Comparison of ENCODE assay signal across 24 mouse cellular contexts in genomic region chr5:96757615-96758014, GRCm38 (mm10). TPM values are rescaled to one million over a fixed set of nuclear protein-coding genes. Genes with fewer than 3 reads are reported as not detected.
DNase-seq lines count a peak whose midpoint lies in the region; ATAC-seq lines count a peak whose summit lies in the region.
"Had no signal": no experiment of that assay in that cellular context is flagged by ENCODE, and none has a peak within 500 bp of the region (broad histone marks: within the 10 kb centered on the region; RNA-seq: fewer than 3 reads in every experiment).

No protein-coding gene starts in this region.

- 39% methylated on average over 7 of the region's 7 CpGs for WGBS in kidney, embryonic 14.5 days
- WGBS in kidney, embryonic 16.5 days, result 38% methylated on average over 7 of the region's 7 CpGs
- WGBS in intestine, embryonic 15.5 days, result 62% methylated on average over 7 of the region's 7 CpGs
- 73% methylated on average over 7 of the region's 7 CpGs for WGBS in intestine, embryonic 16.5 days

- peak; percentile 84 for ATAC-seq in kidney, embryonic 14.5 days (ENCODE audit: low FRiP score, low TSS enrichment)
- peak; percentile 75 for ATAC-seq in kidney, embryonic 16.5 days (ENCODE audit: low FRiP score, low TSS enrichment)
- ATAC-seq in intestine, embryonic 15.5 days, result 0 out of 2 replicates have a peak, but pooled peaks have one; percentile 36
- peak; percentile 58; the same call in 1 of the 2 replicates for ATAC-seq in intestine, embryonic 16.5 days
- ATAC-seq: forebrain, embryonic 14.5 days had no signal

- no peaks in the 10 kb centered on the region for H3K27me3 ChIP-seq in kidney, embryonic 14.5 days (ENCODE audit: control insufficient read depth, insufficient read depth, low read length)
- no peaks in the 10 kb centered on the region for H3K27me3 ChIP-seq in kidney, embryonic 16.5 days (ENCODE audit: insufficient read depth, low read length)
- H3K27me3 ChIP-seq in intestine, embryonic 15.5 days (replicated peaks), result no peaks in the 10 kb centered on the region
- H3K27me3 ChIP-seq in intestine, embryonic 16.5 days (replicated peaks; ENCODE audit: control insufficient read depth, insufficient read depth, low read length), result no peaks in the 10 kb centered on the region
- H3K27me3 ChIP-seq: embryonic facial prominence, embryonic 13.5 days; embryonic facial prominence, embryonic 15.5 days; forebrain, embryonic 12.5 days had no signal

- DNase-seq in kidney, adult 11 months, result no peak
- DNase-seq in kidney, adult 18-20 months, result no peak
- DNase-seq in layer of hippocampus, adult 18-20 months (ENCODE audit: low spot score in 2 of 2), result no peak
- DNase-seq in spleen, postnatal 36 days (ENCODE audit: low spot score in 2 of 2), result no peak
- DNase-seq: adrenal gland, adult 2 months; adrenal gland, postnatal 10 days; adrenal gland, postnatal 25 days; cerebellum, adult 11 months; cerebellum, adult 18-20 months; cerebellum, adult 8-10 months; cerebellum, adult 9-11 months; cerebellum, postnatal 14 days; cerebellum, postnatal 36 days; embryo, embryonic 11 days had no signal

- H3K9me3 ChIP-seq in kidney, embryonic 14.5 days (ENCODE audit: control insufficient read depth, low read length), result no peaks in the 10 kb centered on the region
- H3K9me3 ChIP-seq in kidney, embryonic 16.5 days (ENCODE audit: low read length), result no peaks in the 10 kb centered on the region
- no peaks in the 10 kb centered on the region for H3K9me3 ChIP-seq in intestine, embryonic 15.5 days
- no peaks in the 10 kb centered on the region for H3K9me3 ChIP-seq in intestine, embryonic 16.5 days (ENCODE audit: control insufficient read depth, low read length)
- H3K9me3 ChIP-seq: embryonic facial prominence, embryonic 13.5 days; embryonic facial prominence, embryonic 15.5 days; forebrain, embryonic 10.5 days; forebrain, embryonic 12.5 days had no signal

- H3K9ac ChIP-seq in kidney, embryonic 14.5 days (ENCODE audit: low read depth, low read length), result no peak overlapping the region
- H3K9ac ChIP-seq in kidney, embryonic 16.5 days (replicated peaks; ENCODE audit: low read length), result no peak overlapping the region
- no peak overlapping the region for H3K9ac ChIP-seq in intestine, embryonic 15.5 days
- H3K9ac ChIP-seq in intestine, embryonic 16.5 days (ENCODE audit: low read depth, low read length), result no peak overlapping the region
- H3K9ac ChIP-seq: embryonic facial prominence, embryonic 13.5 days; embryonic facial prominence, embryonic 15.5 days; forebrain, embryonic 12.5 days had no signal

- no peak overlapping the region for H3K4me3 ChIP-seq in kidney, embryonic 14.5 days (ENCODE audit: low read length)
- H3K4me3 ChIP-seq in kidney, embryonic 16.5 days (ENCODE audit: low read length), result no peak overlapping the region
- H3K4me3 ChIP-seq in intestine, embryonic 15.5 days (replicated peaks), result no peak overlapping the region
- no peak overlapping the region for H3K4me3 ChIP-seq in intestine, embryonic 16.5 days (ENCODE audit: low read length)
- H3K4me3 ChIP-seq: embryonic facial prominence, embryonic 13.5 days; embryonic facial prominence, embryonic 15.5 days; erythroblast, embryonic 14.5 days; forebrain, embryonic 10.5 days; forebrain, embryonic 12.5 days had no signal

- H3K36me3 ChIP-seq in kidney, embryonic 14.5 days (ENCODE audit: control insufficient read depth, insufficient read depth, low read length), result peaks cover 13% of the 10 kb centered on the region; the same call in 1 of the 2 replicates
- H3K36me3 ChIP-seq in kidney, embryonic 16.5 days (ENCODE audit: insufficient read depth, low read length), result peaks cover 34% of the 10 kb centered on the region
- H3K36me3 ChIP-seq in intestine, embryonic 15.5 days, result no peaks in the 10 kb centered on the region
- no peaks in the 10 kb centered on the region for H3K36me3 ChIP-seq in intestine, embryonic 16.5 days (ENCODE audit: control insufficient read depth, insufficient read depth, low read length)
- H3K36me3 ChIP-seq: forebrain, embryonic 12.5 days had no signal

- H3K4me1 ChIP-seq in kidney, embryonic 14.5 days (ENCODE audit: control insufficient read depth, insufficient read depth, low read length), result no peaks in the 10 kb centered on the region
- peaks cover 7% of the 10 kb centered on the region; the same call in 1 of the 2 replicates for H3K4me1 ChIP-seq in kidney, embryonic 16.5 days (ENCODE audit: insufficient read depth, low read length)
- no peaks in the 10 kb centered on the region for H3K4me1 ChIP-seq in intestine, embryonic 15.5 days (replicated peaks)
- H3K4me1 ChIP-seq in intestine, embryonic 16.5 days (ENCODE audit: control insufficient read depth, insufficient read depth, low read length), result no peaks in the 10 kb centered on the region
- H3K4me1 ChIP-seq: embryonic facial prominence, embryonic 13.5 days; embryonic facial prominence, embryonic 15.5 days; forebrain, embryonic 10.5 days; forebrain, embryonic 12.5 days had no signal

- no peak overlapping the region for H3K27ac ChIP-seq in kidney, embryonic 14.5 days (ENCODE audit: low read depth, low read length)
- H3K27ac ChIP-seq in kidney, embryonic 16.5 days (ENCODE audit: low read length), result no peak overlapping the region
- no peak overlapping the region for H3K27ac ChIP-seq in intestine, embryonic 15.5 days
- H3K27ac ChIP-seq in intestine, embryonic 16.5 days (ENCODE audit: low read length), result no peak overlapping the region
- H3K27ac ChIP-seq: embryonic facial prominence, embryonic 13.5 days; embryonic facial prominence, embryonic 15.5 days; forebrain, embryonic 10.5 days; forebrain, embryonic 12.5 days had no signal

- no peak overlapping the region for H3K4me2 ChIP-seq in kidney, embryonic 14.5 days (replicated peaks; ENCODE audit: low read depth, low read length)
- no peak overlapping the region for H3K4me2 ChIP-seq in kidney, embryonic 16.5 days (replicated peaks; ENCODE audit: low read depth, low read length)
- H3K4me2 ChIP-seq in intestine, embryonic 15.5 days (replicated peaks), result no peak overlapping the region
- no peak overlapping the region for H3K4me2 ChIP-seq in intestine, embryonic 16.5 days (ENCODE audit: low read depth, low read length)
- H3K4me2 ChIP-seq: embryonic facial prominence, embryonic 13.5 days; embryonic facial prominence, embryonic 15.5 days; forebrain, embryonic 12.5 days had no signal

RNA-seq across cellular contexts. Expression of gene Anxa3, which starts 35.5 kb away (rescaled TPM):
- 57.3 and 64.9 TPM in 2 replicates for polyA plus RNA-seq in kidney, embryonic 14.5 days (2014; fragmentation: Nextera tagmentation; extraction: Ambion mirVana)
- 88.4 and 89.2 TPM in 2 replicates for polyA plus RNA-seq in kidney, embryonic 16.5 days (2015; fragmentation: Nextera tagmentation; extraction: Ambion mirVana)
- polyA plus RNA-seq in intestine, embryonic 15.5 days (2015; fragmentation: Nextera tagmentation; extraction: Ambion mirVana), result 48.3 and 50.1 TPM in 2 replicates
- polyA plus RNA-seq in intestine, embryonic 16.5 days (2015; fragmentation: Nextera tagmentation; extraction: Ambion mirVana), result 45.1 and 48.4 TPM in 2 replicates
- total RNA-seq in layer of hippocampus, adult 18-20 months (2021), result 10 to 100 TPM; 12.0 to 13.5 TPM
- polyA plus RNA-seq: erythroblast, embryonic 14.5 days had no signal
